Mouse (Mus musculus): ENCODE measurements at regions not wholly inside any gene's neighbourhood (a gene's known extent, or its start where the extent isn't known, plus 50 kb on each side); places are given as distances from the start of the nearest gene placed in this dataset.

- DNase-seq (ENCODE audit: low spot score in 2 of 2), result no peak
Observed at GRCm38 (mm10) chr1:52553871-52554270, 53.4 kb upstream of the Nab1 start.

GRCm38 (mm10) chr1:52565812-52566211 is 64.7 kb upstream of the Nemp2 start:
- intact Hi-C loops (cut with DNase I), result no loop called here
- DNase-seq (ENCODE audit: low spot score in 2 of 2), result no peak

More at GRCm38 (mm10) chr1:52553871-52554270, 53.4 kb upstream of the Nab1 start:
- intact Hi-C loops (cut with DNase I), result no loop called here

- no peak for DNase-seq (ENCODE audit: low spot score in 2 of 2)
- intact Hi-C loops (cut with DNase I), result no loop called here
Observed at GRCm38 (mm10) chr1:52571674-52572073, 58.8 kb upstream of the Nemp2 start.

- intact Hi-C loops (cut with DNase I), result no loop called here
- peak; percentile 39 to 76 for DNase-seq (ENCODE audit: low spot score in 2 of 2)
Observed at GRCm38 (mm10) chr1:52578298-52579056, 52.0 kb upstream of the Nemp2 start.

GRCm38 (mm10) chr1:52580132-52580896 is 50.2 kb upstream of the Nemp2 start:
- intact Hi-C loops (cut with DNase I), result no loop called here
- DNase-seq (ENCODE audit: low spot score in 2 of 2), result no peak
